Mouse (Mus musculus) right cerebral cortex, postnatal 14 days (tissue): ENCODE measurements around the gene Lsp1.

Experiments
- DNase-seq: peaks from one replicate; pipeline ENCODE4 v3.0.0; 2022

Lsp1 gene

DNA sequence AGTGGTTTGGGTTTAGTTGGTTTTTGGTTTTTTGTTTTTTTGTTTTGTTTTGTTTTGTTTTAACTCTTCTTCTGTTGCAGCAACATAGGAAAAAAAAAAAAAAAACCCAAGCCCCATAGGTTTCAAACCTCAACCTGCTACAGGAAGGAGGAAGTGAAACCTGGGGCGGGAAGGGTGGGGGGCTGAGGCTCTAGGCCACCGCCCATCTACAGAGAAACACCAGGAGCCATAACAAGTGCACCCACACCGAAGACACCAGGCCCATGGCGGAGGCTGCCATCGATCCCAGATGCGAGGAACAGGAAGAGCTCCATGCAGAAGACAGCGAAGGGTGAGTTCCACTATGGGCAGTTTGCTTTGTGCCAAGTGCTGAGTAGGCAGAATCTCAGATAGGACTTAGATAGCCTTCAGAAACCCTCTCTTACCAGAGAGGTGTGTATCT is at the start of gene Lsp1:
Gene Lsp1, plus strand, starts transcription at position 174 of the 442 bp plus-strand sequence.
- DNase-seq = no peak

DNA sequence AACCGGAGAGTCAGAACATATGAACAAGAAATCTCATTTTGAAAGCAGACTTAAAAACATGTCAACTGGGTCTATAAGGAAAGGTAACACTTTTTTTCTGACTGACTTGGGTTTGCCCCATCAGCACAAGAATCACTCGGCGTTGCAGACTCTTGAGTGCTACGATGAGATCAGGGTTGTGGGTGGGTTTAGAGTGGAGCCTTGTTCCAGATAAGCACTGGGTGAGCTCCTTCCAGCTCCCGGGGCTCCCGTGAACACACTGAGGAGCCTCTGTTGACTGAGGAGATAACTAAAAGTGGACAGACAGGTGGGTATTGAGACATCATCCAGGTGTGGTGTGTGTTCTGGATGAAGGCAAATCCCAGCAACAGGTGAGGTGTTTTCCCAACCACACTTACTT is 47.3 kb upstream of the Lsp1 start:
- DNase-seq = no peak

DNA sequence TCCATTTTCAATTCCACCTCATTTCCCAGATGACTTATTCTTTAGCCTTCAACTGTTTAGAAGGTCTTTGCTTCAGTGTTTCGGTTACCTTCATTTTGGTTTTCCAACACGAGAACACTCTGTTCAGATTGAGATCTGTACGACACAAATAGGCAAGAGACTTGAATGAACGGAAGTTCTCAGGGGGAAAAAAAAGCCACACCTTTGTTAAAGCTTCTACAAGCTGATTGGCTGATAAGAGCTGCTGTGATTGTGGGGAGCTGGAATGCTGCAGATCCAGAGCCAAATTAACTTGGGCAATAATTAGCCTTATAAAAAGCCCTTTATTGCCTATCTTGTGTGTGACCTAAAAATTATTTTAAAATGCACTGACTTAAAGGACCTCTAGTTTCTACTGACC is 45.3 kb upstream of the Lsp1 start:
- DNase-seq = no peak

DNA sequence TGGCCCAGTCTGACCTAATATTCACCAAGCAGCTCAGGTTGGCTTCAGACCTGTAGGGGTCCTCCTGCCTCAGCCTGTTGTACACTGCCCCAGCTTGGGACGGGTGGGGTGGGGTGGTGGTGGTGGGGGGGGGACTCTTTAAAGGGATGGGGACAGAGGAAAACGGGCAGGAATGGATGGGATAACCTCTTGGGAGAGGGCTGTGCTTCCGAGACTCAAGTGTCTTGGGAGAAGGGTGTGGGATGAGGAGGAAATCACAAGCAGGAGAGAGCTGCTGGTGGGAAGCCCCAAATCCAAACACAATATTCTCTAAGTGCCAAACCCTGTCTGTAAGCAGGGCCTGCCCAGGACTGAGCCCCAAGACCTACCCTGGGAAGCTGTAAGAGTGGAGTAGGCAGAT is 44.4 kb upstream of the Lsp1 start:
- DNase-seq = no peak

DNA sequence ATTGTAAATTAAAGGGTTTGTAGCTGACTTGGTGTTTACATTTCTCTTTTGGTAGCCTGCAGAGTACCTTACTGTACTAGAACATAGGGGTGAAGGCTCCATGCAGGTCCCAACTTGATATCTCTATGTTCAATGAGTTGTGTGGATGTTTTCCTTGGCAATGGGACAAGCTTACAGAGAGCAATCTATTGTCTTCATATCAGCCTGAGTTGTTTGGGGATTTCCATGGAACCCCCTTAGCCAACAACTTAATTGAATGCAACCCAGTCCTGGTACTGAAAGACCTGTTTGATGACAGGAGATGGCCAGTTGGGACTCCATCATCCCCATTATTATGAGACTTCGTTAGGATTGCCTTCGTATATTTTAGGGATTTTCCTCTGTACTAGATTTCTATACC is 42.6 kb upstream of the Lsp1 start:
- DNase-seq = no peak

DNA sequence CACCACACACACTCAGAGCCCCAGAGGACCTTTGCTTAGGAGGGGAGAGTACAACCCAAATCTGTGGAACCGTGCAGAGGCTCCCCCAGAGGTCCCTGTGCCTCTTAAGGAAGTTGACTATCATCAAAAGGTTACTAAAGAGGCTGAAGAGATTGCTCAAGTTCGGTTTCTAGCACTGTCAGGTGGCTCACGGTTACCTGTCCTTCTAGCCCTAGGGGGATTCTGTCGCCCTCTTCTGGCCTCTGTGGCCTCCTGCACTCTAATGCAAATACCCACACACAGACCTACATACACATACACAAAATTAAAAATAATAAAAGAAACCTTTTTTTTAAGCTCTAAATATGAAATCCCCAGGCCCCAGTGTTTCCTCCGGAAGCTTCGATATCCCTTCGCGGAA is 41.9 kb upstream of the Lsp1 start:
- no peak for DNase-seq

DNA sequence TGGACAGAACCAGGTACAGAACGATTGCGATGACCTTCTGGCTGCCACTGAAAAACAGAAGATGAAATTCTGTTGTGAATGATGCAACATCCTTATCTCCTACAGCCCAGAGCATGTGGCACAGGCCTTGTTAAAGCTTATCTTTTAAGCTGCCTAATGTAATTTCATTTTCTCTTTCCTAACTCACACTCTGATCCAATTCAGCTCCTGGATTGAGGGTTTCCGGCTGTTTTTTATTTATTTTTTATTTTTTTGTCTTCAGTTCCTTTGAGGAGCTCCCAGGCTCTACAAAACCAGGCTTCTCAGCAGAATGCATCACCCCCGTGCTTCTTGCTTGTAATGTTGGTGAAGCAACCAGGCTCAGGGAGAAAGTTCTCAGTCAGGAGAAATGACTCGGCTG is 40.7 kb upstream of the Lsp1 start:
- DNase-seq = no peak

DNA sequence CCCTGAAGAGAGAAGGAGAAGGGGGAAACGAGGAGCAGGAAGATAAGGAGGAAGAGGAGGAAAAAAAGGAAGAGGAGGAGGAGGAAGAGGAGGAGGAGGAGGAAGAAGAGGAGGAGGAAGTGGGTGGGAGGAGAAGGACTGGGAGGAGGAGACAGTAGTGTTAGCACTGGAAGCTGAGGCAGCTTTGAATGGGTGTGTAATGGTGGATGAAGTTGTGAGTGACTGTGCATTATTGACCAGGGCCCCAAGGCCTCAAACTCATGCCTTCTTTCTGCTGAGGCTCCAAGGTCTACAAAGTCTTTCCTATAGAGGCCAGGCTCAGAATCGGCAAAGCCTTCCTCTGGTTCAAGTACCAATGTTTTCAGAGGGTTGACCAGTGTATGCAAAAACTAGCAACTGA is 38.8 kb upstream of the Lsp1 start:
- no peak for DNase-seq

DNA sequence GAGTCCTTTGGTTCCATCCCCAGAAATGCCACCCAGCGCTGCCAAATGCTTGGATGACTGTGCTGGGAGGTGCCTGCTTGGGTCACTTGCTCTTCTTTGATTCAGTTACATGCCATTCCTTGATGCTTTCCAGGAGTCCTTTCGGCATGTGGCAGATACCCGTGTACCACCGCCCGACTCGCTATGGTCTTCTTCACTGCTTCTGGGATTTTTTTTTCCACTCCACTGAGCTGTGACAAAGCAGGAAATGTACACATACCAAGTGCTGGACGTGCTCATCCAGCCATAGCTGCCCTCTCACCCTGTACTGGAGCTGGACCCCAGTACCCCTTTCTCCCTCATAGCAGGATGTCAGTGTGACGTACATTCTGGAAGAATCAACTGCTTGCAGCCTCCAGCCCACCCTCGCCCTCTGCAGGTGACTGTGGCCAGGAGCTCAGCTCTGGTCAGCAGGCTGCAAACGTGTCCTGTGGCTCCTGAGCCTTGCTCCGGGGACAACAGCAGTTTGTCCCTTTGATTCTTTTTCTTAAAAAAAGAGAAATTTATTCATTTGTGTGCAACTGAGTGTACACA is 34.9 kb upstream of the Lsp1 start:
- DNase-seq = peak; percentile 48

DNA sequence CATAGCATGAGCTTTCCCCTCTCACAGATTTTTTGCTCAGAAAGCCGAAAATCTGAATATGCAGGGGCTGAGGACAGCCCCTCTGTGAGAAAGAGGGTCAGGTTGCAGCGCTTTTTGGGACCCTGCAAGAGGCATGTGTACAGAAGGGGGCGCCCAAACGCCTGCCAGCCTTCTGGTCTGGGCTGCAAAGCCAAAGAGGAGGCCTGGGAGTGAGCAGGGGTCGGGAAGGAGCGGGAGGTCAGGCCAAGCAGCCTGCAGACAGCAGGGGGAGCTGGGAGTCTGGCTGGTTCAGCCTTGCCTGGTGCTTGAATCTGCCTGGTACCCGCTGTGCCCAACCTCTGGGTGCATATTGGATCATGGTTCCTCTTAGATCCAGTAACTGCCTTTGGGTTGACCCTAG is 32.4 kb upstream of the Lsp1 start:
- peak; percentile 47 for DNase-seq

DNA sequence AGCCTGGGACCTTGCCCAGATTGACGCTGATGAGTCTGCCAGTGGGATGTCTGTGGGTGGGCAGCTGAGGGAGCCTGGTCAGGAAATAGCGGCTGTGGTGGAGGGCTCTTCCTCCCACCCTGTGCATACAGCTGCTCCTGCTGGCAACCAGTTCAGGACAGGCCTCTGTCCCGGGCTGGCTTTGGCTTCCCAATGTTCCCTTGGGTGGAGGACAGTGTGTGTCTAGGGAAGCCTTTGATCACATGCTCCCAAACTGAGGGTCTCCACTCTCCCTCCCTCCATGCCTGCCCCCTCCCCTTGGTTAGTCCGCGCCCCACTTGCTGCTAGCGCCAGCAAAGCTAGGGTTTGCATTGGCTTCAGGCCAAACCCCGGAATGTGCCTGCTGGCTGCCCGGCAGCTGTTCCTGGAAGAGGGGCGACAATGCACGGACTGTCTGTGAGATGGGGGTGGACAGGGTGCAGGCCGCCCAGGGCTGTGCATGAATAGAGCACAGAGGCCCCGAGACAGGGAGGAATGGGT is 30.4 kb upstream of the Lsp1 start:
- peak; percentile 73 for DNase-seq

DNA sequence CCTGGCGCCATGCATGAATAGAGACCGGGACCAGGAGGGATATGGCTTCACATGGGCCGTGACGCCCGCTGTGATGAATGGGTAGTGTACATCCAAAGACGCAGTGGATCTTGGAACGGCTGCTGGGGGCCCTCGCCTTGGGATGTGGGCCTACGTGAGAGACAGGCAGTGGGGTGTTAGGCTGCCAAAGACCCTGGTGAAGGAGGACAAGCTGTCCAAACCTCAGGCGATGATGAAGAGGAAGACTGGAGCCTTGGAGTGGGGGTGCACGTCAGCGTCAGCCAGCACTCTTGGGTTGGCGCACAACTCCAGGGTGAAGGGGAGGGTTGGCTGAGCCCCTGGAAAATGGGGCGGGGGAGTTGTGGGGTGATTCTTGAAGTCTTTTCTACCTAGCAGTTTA is 29.5 kb upstream of the Lsp1 start:
- no peak for DNase-seq

DNA sequence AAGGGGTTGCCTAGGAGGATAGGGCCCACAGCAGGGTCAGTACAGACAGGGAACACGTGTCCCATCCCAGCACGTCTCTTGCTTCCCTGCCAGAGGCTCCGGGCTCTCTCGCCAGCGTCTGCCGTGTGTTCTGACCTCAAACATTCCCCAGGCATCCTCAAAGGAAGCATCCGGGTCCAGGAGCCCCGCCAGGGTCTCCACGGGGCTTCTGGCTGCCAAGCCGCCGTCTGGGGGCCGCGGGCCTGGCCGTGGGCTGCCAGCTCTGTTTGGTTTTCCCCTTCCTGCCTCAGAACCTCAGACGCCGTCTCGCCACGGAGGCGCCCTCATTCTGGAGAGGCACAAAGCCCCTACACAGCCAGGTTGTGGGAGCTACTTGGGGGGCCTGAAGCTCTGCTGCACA is 27.0 kb upstream of the Lsp1 start:
- DNase-seq = no peak

DNA sequence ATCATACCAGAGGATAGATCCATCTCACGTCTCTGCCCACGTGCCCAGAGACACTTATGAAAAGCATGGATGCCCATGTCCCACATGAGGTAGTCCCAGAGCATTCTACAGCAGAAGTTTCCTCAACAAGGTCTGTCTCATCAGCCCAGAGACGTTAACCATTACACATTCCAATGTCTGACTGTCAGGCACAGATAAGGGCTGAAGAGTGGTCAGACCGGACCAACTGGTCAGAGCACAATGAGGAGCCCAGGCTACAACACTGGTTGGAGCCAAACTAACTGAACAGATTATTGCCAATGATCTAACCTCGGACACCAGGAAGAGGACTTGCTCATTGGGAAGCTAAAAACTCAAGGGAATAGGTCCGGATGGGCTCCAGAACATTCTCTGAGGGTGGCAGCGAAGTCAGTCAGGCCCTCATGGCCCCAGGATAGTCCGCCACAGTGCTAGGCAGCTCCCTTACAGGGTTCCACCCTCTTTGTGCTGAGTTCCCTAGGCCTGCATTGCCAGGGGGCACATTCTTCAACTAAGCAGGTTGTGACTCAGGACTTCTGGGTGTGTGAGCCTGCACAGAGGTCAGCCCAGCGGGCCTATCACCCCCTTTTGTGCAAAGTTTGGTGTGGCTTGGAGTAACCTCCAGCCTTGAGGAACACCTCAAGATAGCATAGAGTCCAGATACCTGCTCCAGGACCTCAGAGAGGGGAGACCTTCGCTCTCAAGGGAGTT is 26.3 kb upstream of the Lsp1 start, which contains the start of gene Syt8:
Gene Syt8, plus strand, starts transcription at position 714 of the 729 bp plus-strand sequence.
- no peak for DNase-seq

DNA sequence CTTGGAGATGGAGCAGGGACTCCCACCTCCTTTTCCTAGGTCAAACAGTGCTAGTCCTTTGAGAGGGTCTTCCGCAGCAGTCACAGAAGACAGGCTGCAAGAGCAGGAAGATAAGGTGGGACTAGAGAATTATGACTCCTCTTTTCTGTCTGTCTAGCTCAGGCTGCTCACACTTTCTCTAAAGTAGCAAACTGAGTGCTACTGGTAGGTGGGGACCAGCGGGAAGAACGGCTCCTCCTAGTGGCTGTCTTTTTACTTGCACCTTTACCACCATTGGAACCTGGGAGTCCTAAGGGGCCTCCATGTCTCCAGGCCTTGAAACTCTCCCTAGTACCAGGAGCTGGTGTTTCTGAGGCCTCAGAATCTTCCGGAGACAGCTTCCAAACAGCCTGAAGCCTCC is 25.1 kb upstream of the Lsp1 start:
- peak; percentile 72 for DNase-seq

DNA sequence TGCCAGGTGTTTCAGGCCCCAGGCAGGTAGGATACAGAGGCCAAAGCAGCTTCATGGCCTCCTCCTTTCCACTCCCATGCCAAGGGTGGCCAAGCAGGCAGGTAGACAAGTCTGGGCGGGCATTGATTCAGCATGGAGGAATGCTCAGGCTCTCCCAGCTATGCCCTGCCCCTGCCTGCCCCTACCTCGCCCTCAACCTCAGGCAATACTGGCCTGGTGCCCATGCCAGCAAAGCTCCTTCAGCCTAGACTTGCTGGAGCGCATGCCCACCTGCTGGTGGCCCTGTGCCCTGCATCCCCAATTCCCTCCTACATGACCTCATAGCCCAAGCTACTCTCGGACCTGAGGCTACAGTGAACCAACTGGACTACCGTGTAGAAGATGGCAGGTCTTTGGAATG is 23.3 kb upstream of the Lsp1 start:
- no peak for DNase-seq

DNA sequence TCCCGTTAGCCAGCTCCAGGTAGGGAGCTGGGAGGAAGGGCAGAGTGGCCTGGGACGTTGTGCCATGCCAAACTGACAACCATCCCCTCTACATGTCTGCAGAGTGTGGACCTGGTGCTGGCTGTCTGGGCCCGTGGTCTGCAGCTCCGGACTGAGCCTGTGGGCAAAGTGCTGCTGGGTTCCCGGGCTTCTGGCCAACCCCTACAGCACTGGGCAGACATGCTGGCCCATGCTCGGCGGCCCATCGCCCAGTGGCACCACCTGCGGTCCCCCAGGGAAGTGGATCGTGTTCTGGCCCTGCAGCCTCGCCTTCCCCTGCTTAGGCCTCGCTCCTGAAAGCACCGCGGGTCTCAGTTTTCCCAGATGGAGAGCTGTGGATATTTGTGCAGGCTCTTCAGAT is 20.6 kb upstream of the Lsp1 start:
- DNase-seq = no peak

DNA sequence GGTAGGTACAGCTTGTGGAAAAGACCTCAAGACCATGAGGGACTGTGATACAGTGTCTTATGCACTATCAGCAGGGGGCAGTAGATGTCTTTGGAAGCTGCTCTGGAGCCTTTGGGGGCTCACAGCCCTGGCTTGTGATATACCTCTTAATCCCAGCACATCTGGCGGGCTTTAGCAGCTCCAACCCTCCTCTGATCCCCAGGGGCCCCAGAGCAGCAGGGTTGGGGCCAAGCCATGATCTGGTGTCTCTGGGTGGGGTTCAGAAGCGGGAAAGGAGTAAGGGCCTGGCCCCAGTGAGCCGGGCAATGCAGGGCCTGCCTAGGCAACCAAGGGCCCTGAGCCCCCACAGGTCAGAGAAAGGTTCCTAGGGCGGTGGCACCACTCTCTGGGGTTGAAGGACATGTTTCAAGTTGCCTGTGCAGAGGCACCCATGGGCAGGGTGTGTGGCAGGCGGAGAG is 19.9 kb upstream of the Lsp1 start:
- DNase-seq = no peak

DNA sequence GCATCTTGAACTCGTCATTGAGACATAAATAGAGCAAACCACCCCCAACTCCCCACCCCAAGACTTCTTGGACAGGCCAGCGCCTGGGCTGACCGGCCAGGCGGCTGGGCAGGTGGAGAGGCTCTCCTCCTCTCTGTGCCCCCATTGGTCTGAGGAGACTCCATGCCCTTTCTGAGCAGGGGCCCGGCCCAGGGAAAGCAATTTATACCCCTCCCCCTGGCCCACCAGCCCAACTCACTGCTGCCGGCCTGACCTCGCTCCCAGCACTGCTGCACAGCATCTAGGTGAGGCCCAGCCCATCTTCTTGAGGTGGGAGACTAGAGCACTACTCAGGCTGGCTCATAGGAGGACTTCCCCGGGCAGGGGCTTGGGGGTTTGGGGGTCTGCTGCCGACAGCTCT is 19.0 kb upstream of the Lsp1 start, which contains the start of gene Tnni2:
Gene Tnni2, plus strand, starts transcription at position 224 of the 400 bp plus-strand sequence.
- DNase-seq = no peak

DNA sequence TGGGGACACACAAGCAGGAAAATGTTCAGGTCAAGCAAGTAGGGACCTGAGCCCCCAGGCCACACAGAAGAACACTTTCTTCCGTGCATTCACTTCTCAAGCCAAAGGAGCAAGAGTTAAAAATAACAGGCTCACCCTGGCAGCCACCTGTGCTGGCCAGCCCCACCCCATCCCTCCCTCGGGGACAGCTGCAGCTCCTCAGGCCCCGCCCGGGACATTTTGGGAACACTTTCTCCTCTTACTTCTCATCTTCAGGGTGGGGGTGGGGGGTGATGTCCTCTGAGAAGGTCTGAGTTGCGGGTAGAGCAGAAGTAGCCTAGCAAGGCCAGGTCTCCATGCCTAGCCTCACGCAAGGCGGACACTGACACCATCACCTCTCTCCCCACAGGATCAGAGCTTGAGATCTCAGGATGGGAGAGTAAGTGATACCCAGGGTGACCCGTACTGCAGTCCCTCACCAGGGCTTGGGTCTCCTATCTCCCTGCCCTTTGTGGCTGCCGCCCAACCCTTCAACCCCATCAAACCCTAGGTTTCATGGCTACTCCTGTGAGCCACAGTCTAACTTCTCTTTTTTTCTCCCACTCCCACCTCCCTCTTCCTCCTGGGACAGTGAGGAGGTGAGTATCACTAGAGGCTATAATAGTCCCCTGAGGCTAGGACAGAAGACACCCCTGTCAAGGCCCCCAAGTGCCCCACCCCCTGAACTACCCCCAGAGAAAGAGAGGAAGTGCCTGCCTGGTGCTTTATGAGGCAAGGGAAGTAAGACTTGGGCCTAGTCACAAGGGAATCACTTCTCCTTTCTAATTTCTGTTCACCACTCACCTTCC is 18.3 kb upstream of the Lsp1 start:
- no peak for DNase-seq

DNA sequence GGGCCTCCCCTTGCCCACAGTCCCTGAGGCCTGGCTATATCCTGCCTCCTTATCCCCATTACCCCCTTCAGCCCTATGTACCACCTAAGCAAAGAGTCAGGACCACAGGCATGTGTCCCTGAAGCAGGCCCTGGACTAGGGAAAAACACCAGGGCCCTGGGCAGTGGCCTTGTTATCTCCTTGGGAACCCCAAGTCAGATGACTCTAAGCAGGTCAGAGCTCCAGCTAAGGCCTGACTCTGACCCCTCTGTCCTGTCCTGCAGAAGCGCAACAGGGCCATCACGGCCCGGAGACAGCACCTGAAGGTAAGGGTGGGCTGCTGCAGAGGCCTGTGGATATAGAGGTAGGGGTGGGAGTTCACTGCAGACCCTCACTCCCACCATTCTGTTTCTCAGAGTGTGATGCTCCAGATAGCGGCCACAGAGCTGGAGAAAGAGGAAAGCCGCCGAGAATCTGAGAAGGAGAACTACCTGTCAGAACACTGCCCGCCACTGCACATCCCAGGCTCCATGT is 17.6 kb upstream of the Lsp1 start:
- no peak for DNase-seq

DNA sequence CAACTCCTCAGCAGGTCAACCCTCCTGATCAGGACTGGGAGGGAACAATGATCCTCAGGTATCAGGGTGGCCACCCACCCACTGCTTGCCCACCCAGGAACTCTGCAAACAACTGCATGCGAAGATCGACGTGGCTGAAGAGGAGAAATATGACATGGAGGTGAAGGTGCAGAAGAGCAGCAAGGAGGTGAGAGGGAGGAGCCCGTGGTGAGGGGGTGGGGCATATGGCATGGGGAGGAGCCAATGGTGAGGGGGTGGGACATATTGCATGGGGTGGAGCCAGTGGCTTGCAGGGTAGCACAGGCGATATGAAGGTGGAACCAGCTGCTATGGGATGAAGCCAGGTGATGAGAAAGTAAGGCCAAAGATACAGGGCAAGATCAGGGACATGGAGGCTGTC is 17.1 kb upstream of the Lsp1 start:
- DNase-seq = no peak

DNA sequence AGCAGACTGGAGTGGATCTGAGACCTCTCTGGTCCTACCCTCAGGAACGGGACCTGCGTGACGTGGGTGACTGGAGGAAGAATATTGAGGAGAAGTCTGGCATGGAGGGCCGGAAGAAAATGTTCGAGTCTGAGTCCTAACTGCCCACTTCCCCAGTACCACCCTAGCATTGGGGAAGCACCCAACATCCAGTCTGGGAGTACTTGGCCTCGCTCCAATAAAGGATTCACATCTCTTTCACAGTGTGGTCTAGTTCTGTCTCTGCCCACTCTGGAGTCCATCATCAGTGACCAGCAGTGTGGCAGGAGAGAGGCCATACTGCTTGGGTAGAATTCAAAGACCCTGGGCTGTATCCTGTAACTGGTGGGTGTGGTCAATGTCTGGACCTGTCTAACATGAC is 16.4 kb upstream of the Lsp1 start:
- DNase-seq = no peak
